Mouse (Mus musculus) urinary bladder, adult 2 months (tissue): Measurements from ENCODE around the gene A630089N07Rik. TPM values are rescaled to one million over a fixed set of nuclear protein-coding genes. Genes with fewer than 3 reads are reported as not detected.
"Not testable (repeated sequence)": the region's sequence is repeated elsewhere in the genome, so short reads cannot be mapped to it uniquely, and the experiment has no call there.

ENCODE experiments used
- DNase-seq: peaks from one replicate; pipeline ENCODE4 v3.0.0; 2022; ENCODE audit warnings: low spot score
- polyA plus RNA-seq: library from polyadenylated mRNA; depleted of rRNA; stranded (reverse); fragments of >200 nt; gene quantifications from 2 replicates; pipeline ENCODE4 v1.2.3, GENCODE M21; 2012; rRNA removed

A630089N07Rik gene
- polyA plus RNA-seq: 2.8 and 3.6 TPM in 2 replicates

GRCm38 (mm10) chr16:98081889-98082818, at the start of gene A630089N07Rik:
Gene A630089N07Rik (minus strand): TSS chr16:98082450.
- peak; percentile 62 for DNase-seq

GRCm38 (mm10) chr16:98107109-98107508, 24.9 kb upstream of the A630089N07Rik start:
- DNase-seq: no peak

DNA sequence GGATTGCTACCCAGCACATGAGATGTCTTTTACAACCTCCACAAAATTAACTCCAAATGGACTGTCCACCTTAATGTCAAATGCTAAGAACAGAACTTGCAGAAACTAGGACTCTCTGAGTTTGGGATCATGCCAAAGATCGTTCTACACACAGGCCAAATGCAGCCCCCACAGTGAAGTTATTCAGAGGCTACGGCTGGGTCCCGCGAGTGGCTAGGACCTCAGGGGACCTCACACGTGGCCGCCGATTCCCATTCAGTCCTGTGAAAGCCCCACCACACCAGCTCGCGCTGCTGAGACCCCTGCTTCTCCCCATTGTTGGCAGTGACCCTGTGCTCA, 731 bp downstream of the A630089N07Rik start:
- not testable (repeated sequence) for DNase-seq

DNA sequence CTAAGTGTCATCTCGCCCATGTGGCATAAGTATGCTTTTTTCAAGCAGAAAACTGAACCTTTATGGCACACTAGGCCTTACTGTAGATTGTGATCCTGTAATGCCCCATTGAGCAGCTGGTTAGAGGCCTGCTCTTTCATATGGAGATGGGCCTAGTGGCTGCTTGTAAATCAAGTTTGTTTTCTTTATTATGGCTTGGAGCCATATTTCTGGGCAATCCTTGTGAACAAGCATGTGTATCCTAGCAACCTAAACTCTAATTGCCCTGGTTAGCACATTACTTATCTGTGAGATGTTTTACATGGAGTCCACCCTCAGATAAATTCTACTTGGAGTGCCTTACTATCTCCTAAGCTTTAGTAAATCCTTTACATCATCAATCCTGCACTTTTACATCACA, 1.1 kb downstream of the A630089N07Rik start:
- DNase-seq: not testable (repeated sequence)

DNA sequence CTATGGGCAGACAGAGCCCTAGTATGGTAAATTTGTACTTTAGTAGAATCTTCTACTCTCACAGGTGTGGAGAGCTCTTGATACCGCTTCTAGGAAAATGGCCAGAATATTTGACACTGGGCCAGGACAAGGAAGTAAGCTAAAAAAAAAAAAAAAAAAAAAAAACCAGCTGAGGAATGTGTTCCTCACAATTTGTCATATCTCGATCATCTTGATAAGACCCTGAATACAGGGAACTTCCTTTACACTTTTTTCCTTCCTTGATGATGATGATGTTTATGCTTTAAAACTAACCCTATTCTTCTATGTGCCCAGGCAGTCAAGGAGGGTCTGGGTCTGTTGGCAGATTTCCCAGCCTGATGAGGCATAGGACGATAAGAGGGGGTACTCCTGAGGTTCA, 2.9 kb downstream of the A630089N07Rik start:
- DNase-seq: not testable (repeated sequence)

GRCm38 (mm10) chr16:98041676-98042075, 40.6 kb downstream of the A630089N07Rik start:
- DNase-seq: no peak

DNA sequence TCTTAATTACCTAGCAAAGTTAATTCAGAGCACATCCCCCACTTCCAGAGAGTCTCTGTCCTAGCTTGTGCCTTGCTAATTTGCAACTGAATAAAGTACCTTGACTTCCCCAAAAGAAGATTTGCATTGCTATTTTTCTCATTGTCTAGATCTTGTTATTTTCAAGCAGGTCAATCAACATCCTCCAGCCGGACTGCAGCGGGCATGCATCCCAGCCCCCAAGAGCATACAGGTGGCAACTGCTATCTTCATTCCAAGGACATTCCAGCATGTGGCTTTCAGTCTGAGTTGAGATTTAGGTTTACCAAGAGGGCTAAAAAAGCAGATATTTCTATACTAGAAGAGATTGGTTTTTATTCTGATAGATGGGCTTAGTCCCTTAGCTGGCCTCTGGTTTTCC, 47.3 kb downstream of the A630089N07Rik start:
- DNase-seq: not testable (repeated sequence)

DNA sequence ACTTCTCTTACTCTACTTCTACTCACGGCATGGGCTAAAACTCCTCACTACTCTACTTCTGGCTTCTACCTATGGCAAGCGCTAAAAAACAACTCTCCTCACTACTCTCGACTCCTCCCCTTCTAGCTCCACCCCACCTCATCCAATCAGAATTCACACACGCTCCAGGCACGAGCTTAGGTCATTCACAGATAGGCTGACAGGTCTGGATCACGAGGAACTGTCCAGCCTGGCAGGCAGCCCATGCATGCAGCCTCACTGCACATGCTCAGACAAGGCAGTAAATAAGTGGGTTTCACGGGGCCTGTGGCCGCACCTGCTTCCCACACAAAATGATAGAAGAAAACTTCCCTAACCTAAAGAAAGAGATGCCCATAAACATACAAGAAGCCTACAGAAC, 56.1 kb downstream of the A630089N07Rik start:
- DNase-seq: not testable (repeated sequence)

GRCm38 (mm10) chr16:98022657-98023345, 59.4 kb downstream of the A630089N07Rik start:
- DNase-seq: no peak

DNA sequence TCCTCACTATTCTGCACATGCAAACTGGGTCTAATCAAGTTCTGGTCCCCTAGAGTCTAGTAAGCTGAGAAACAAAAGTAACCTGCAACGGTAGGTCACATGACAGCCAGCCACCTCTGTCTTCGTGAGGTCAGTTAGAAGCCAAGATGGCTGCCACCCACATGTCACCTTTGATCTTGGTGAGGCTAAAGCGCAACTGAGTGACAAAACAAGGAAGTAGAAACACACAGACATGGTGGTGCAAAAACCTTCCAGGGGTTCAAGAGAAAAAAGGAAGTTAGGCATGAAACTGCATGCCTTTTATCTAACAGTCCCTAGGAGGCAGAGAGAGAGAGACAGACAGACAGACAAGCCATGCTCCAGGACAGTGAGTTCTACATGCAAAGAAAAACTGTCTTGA, 60.2 kb downstream of the A630089N07Rik start:
- DNase-seq: no peak

GRCm38 (mm10) chr16:97997383-97997731, 84.9 kb downstream of the A630089N07Rik start:
- DNase-seq: not testable (repeated sequence)

- DNase-seq: peak; percentile 61
These were observed 85.5 kb downstream of the A630089N07Rik start, which contains the start of gene B230307C23Rik for GRCm38 (mm10) chr16:97996616-97997382. Gene B230307C23Rik (plus strand): TSS chr16:97997315.

DNA sequence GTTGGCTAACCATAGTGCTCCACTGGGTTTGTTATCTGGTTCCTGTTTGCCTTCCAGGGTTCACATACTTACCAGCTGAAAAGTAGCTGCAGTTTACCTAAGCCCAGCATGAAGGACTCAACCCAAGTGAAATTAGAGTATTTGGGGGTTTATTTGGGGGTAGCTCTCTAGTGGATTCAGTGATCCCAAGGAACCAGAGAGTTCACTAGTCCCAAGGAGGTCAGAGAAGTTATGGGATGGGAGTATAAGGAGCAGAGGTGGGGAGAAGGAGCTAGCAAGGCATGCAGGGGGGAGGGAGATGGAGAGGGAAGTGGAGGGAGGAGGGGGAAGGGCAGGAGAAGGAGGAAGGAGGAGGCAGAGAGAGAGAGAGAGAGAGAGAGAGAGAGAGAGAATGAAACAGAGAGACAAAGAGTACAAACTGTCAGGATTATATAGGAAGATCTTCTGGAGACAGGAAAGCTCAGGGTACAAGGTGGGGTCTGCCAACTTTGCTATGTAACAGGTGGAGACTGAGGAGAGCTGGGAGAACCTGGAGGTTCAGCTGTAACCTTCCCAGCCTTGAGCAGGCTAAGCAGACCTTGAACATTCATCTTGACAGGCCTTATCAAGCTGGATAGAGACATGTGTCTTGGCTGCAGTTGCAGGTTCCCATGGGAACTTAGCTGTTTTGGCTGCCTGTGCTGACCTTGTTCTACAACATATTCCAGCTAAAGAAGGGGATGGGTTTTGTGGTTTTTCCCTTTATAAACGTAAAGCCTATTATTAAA, 86.2 kb downstream of the A630089N07Rik start:
- DNase-seq: no peak

DNA sequence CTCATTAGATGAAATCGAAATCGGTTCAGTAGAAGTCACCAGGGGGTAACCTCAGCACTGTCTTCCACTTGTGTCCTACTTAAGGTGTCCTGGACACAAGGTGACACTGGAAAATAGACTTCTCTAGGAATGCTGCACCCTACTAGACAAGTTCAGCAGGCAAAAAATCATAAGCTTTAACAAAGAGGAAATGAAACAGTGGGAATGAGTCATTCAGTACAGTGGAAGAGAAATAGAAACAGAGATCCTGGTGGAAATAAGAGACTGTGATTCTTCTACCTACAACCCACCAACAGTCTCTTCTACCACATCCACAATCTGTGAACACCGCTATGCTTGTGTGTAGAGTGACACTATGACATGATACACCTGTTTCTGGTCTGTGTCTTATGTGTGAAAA, 89.8 kb downstream of the A630089N07Rik start:
- not testable (repeated sequence) for DNase-seq

DNA sequence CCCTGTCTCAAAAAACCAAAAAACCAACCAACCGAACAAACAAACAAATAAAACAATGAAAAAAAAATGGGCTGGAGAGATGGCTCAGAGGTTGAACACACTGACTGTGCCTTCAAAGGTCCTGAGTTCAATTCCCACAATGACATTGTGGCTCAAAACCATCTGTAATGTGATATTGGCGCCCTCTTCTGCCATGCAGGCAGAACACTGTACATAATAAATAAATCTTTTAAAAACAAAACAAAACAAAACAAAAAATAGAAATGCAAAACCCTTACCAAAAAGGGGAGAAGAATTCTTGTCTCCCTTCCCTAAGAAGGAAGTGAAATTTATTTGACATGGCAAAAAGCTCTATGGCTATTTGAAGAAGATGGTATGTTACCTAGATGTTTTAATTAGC, 90.7 kb downstream of the A630089N07Rik start:
- no peak for DNase-seq

DNA sequence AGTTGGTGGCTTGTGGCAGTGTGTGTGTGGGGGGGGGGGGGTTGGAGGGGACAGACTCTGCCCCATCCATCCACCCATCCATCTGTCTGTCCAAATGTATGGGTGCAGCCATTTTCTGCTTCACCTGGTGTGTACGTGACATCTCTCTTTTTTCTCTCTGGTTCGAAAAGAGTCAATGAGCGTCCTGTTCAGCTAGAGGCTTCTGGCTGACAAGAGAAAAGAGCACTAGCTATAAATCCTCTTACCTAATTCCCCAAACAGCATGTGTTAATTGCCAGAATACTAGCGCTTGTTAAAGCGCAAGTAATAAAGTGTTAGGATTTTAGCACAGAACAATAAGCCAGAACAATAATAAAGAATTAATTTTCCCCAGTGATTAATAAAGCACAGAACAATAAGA, 97.7 kb downstream of the A630089N07Rik start:
- no peak for DNase-seq

- DNase-seq: no peak
These were observed 100.9 kb downstream of the A630089N07Rik start for GRCm38 (mm10) chr16:97981362-97981761.

DNA sequence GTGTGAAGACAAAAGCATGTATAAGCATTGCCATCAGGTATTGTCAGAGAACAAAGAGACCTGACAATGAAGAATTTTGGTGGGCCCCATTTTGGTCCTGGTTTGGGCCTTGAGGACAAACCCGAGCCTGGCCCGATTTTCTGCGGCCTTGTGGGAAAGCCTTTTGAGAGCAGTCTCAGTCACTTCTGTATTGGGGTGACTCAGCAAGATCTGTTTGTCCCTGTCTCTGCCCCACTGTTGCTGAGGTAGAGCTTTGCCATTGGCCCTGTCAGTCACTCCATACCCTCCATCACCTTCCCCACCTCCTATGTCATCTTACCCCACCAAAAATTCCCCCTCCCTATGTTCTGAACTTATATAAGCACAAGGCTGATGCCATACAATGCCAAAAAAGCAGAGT, 104.5 kb downstream of the A630089N07Rik start:
- DNase-seq: no peak

DNA sequence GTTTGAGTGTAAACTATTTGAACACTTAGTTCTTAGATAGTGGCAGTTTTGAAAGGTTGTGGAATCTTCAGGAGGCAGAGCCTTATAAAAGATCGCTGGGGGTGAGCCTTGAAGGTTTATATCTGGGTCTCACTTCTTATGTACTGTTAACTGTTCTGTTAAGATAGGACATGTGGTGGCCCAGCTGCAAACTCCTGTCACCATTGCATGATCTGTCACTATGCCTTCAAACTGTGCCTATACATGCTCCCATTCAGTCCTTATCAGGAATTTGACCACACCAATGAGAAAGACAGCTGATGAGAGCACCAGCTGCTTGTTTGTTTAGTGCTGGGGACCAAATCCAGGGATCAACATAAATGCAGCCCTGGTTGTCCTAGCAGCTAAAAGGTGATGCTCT, 105.0 kb downstream of the A630089N07Rik start:
- DNase-seq: no peak

DNA sequence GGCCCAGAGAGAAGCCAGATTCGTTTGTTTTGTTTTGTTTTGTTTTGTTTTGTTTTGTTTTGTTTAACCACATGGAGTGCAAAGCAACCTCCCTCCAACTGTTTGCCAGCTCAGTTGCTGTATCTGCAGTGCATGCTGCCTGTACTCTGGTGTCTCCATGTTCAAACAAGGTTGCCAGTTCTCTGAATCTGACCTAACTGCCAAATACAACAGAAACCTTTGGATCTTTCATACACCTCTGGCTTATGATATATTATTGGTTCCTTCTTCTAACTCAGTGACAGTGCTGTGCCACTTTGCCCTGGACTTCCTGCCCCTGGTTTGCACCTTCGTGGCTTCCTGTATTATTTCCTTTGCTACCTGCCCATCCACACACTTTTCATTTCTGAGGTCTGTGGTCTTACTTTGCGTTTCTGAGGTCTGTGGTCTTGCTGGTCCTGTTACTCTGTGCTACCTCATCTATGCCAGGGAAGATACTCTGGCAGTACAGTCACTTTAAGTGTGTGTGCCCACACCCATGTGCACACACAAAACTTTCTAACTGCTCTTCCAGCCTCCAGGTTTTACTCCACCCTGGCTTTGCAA, 118.2 kb downstream of the A630089N07Rik start:
- DNase-seq: no peak
